Mouse (Mus musculus) liver, embryonic 12.5 days (tissue): ENCODE results near the gene Apbb1ip. TPM values are rescaled to one million over a fixed set of nuclear protein-coding genes. Genes with fewer than 3 reads are reported as not detected.

Experiments
- ATAC-seq: fragments of 200-750 bp; cut with Nextera tagmentation; 2 replicates; pipeline ENCODE4 v1.8.0; 2017; ENCODE audit warnings: moderate number of reproducible peaks, mild to moderate bottlenecking, moderate library complexity
- H3K27ac ChIP-seq: fragments of 300-500 bp; sonication (generic); 2 replicates; pipeline ENCODE4 v1.5.1; 2016; ENCODE audit warnings: mild to moderate bottlenecking
- H3K27me3 ChIP-seq: fragments of 300-500 bp; sonication (generic); replicated peaks from 2 replicates; pipeline ENCODE4 v1.6.1; 2016; ENCODE audit warnings: mild to moderate bottlenecking, moderate library complexity
- H3K36me3 ChIP-seq: fragments of 300-500 bp; sonication (generic); 2 replicates; pipeline ENCODE4 v1.6.1; 2016; ENCODE audit warnings: mild to moderate bottlenecking, moderate library complexity
- H3K4me1 ChIP-seq: fragments of 300-500 bp; sonication (generic); 2 replicates; pipeline ENCODE4 v1.6.1; 2016
- H3K4me2 ChIP-seq: fragments of 300-500 bp; sonication (generic); 2 replicates; pipeline ENCODE4 v1.6.1; 2016; ENCODE audit warnings: mild to moderate bottlenecking, moderate library complexity
- H3K4me3 ChIP-seq: fragments of 300-500 bp; sonication (generic); 2 replicates; pipeline ENCODE4 v1.5.1; 2016; ENCODE audit warnings: mild to moderate bottlenecking, moderate library complexity
- H3K9ac ChIP-seq: fragments of 300-500 bp; sonication (generic); 2 replicates; pipeline ENCODE4 v1.6.1; 2016; ENCODE audit warnings: mild to moderate bottlenecking, moderate library complexity
- H3K9me3 ChIP-seq: fragments of 300-500 bp; sonication (generic); replicated peaks from 2 replicates; pipeline ENCODE4 v1.6.1; 2016; ENCODE audit warnings: mild to moderate bottlenecking, moderate library complexity
- WGBS: fragments of 180-500 bp; shearing (Covaris S2); methylation state at CpG from one replicate; pipeline ENCODE4 v1.1.7; 2016; ENCODE audit not compliant: insufficient replicate concordance; 5-methylcytosine and 5-hydroxymethylcytosine counted together
- polyA plus RNA-seq: library from polyadenylated mRNA; unstranded; fragments of >200 nt; fragmentation: Nextera tagmentation; extraction: Ambion mirVana; gene quantifications from 2 replicates; pipeline ENCODE4 v1.2.1, GENCODE M21; 2016

Gene Apbb1ip
- polyA plus RNA-seq, 1 experiment from 2014 or later = 9.0 TPM

DNA sequence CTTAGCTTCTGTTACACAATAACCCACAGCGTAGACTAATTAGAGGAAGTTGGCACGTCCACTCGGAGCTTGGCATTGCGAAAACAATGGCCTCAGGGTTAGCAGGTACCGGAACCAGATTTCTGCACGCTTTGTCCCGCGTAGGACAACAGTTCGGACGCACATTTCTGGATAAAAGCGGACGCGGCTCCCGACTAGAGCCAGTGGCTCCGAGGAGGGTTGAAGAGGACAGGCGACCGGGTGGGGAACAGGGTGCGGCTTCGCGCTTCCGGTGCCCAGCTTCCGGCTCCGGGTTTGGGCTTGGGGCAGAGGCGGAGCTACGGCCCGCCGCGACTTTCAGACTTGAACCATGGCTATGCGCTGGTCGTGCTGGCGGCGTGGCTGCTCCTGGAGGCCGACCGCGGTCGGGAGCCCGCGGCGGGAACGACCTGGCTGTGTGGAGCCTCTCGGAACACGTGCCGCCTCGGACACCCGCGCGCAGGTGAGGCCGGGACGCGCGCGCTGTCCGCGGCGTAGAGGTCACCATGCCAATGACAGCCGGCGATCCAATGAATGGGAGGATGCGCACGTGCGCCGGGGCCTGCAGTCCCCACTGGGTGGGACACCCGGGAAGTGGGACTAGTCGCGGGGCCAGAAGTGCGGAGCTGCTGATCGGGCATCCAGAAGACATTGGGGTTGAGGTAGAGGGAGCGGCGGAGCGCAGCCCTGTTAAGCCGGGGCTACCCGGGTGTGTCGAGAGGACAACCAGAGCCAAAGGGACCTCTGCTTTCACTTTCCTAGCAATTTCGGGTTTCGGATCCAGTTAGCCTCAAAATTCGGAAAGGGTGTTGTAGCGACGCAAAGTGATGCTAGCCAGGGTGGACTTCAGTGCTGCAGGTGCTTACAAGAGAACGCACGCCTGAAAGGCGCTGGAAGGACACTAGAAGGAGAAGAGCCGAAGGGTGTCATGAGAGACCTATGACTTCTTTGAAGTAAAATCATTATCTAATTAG lies 121.7 kb downstream of the Apbb1ip start, which contains the start of gene Pdss1:
Gene Pdss1 (plus strand): TSS at position 241 of the 992 bp plus-strand sequence.
- H3K4me1 ChIP-seq = peaks cover 18% of the 10 kb centered on the region
- H3K27ac ChIP-seq = peak within 1 kb of the TSS; percentile 85
- peak; percentile 99 for ATAC-seq
- H3K9me3 ChIP-seq = no peaks in the 10 kb centered on the region
- H3K36me3 ChIP-seq = peaks cover 11% of the 10 kb centered on the region
- H3K4me2 ChIP-seq = peak within 1 kb of the TSS; percentile 76
- peak within 1 kb of the TSS; percentile 93 for H3K4me3 ChIP-seq
- H3K9ac ChIP-seq = peak within 1 kb of the TSS; percentile 86
- under 1% methylated on average over 81 of the region's 81 CpGs for WGBS
- H3K27me3 ChIP-seq = no peaks in the 10 kb centered on the region

DNA sequence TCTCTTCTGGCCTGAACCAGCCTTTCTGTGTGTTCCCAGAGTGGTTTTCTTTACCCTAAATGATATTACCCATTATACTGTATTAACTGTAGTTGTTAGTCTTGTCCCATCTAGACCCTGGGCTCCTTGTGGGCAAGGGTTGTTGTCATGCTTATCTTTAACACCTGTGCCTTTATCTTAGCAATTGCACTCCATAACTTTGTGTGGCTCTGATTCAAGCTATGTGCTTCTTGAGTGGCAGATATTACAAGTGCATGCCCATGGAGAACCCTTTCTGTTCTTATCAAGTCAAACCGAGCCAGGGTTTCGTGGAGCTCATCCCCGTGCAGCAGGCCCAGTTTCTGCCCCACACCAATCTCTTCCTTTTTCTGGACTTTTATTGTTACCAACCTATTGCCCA lies 130.1 kb downstream of the Apbb1ip start:
- ATAC-seq = peak; percentile 67; the same call in 1 of the 2 replicates
- Histone ChIP-seq H3K4me2 (no peak overlapping the region), H3K4me3 (no peak overlapping the region), H3K9ac (no peak overlapping the region), H3K36me3 (peaks cover 74% of the 10 kb centered on the region), H3K4me1 (peaks cover 15% of the 10 kb centered on the region; the same call in 1 of the 2 replicates), H3K27me3 (no peaks in the 10 kb centered on the region), H3K9me3 (no peaks in the 10 kb centered on the region), H3K27ac (no peak overlapping the region)
- WGBS = 37% methylated on average over 3 of the region's 3 CpGs

DNA sequence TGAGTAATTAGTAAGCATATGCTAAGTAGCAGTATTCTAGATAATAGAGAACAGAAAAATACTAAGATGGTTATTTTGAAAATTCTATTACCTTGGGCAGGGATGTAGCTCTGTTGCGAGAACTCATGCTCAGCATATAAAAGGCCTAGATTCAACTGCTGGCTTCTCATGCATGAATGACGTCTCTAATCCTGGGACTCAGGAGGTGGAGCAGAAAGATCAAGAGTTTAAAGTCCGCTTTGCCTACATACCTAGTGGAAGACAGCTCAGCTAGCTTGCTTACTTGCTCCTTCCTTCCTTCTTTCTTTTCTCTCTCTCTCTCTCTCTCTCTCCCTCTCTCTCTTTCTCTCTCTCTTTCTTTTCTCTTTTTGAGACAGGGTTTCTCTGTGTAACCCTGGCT lies 140.5 kb downstream of the Apbb1ip start:
- Histone ChIP-seq H3K27me3 (no peaks in the 10 kb centered on the region), H3K4me3 (no peak overlapping the region), H3K9ac (no peak overlapping the region), H3K4me2 (no peak overlapping the region), H3K4me1 (no peaks in the 10 kb centered on the region), H3K9me3 (no peaks in the 10 kb centered on the region), H3K27ac (no peak overlapping the region), H3K36me3 (peaks cover 89% of the 10 kb centered on the region)
- WGBS = 86% methylated on average over 3 of the region's 3 CpGs
- no peak for ATAC-seq

DNA sequence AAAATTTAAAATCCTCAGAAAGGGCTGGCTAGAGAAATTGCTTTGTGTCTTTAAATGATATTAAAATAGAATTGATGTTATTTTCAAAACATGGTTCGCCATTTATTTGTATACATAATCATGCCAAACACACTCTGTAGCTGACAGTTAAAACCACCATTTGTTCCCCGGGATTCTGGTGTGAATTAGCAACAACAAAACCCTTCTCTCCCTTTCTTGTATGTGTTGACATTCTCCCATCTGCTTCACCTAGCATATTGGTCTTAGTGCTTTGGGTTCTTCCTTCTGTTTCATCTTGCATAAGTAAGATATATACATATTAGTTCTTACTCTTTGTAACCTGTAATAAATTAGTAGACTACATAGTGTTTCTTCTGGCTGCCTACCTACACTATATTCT lies 144.8 kb downstream of the Apbb1ip start:
- Histone ChIP-seq H3K36me3 (peaks cover 76% of the 10 kb centered on the region), H3K9ac (no peak overlapping the region), H3K4me2 (no peak overlapping the region), H3K4me1 (no peaks in the 10 kb centered on the region), H3K27me3 (no peaks in the 10 kb centered on the region), H3K27ac (no peak overlapping the region), H3K4me3 (no peak overlapping the region), H3K9me3 (no peaks in the 10 kb centered on the region)
- ATAC-seq = no peak
- 79% methylated on average over 2 of the region's 2 CpGs for WGBS

Other genes starting within 250 kb of the Apbb1ip start
- gene Gad2, start 151.9 kb upstream of the Apbb1ip start, polyA plus RNA-seq = not detected in 2 replicates
- gene Pdss1, start 121.4 kb downstream of the Apbb1ip start, polyA plus RNA-seq = 21.9 and 22.2 TPM in 2 replicates